Mouse (Mus musculus) olfactory bulb, adult 2 months (tissue): ENCODE data around the gene Asic2.

ENCODE experiments used
- CTCF ChIP-seq: fragments of 200-500 bp; IDR thresholded peaks from 2 replicates; pipeline ENCODE4 v1.5.1; 2012; ENCODE audit warnings: low read depth, mild to moderate bottlenecking, low read length, moderate library complexity; ENCODE audit not compliant: insufficient read depth
- POLR2A ChIP-seq: fragments of 200-500 bp; IDR thresholded peaks from 2 replicates; pipeline ENCODE4 v1.6.1; 2012; ENCODE audit warnings: mild to moderate bottlenecking, low read depth, low read length, moderate library complexity; ENCODE audit not compliant: insufficient read depth

- TF ChIP-seq CTCF = no peak
- TF ChIP-seq POLR2A = no peak
Measured at GRCm38 (mm10) chr11:81374841-81375240, 593.4 kb downstream of the Asic2 start.
